Mouse (Mus musculus) embryonic facial prominence, embryonic 12.5 days (tissue): Measurements from ENCODE around the gene Esyt2. TPM values are rescaled to one million over a fixed set of nuclear protein-coding genes. Genes with fewer than 3 reads are reported as not detected.

Experiments used
- ATAC-seq: fragments of 200-750 bp; cut with Nextera tagmentation; 2 replicates; pipeline ENCODE4 v1.8.0; 2017; ENCODE audit not compliant: insufficient number of reproducible peaks, insufficient read depth, low FRiP score, low TSS enrichment
- H3K27ac ChIP-seq: fragments of 300-500 bp; sonication (generic); 2 replicates; pipeline ENCODE4 v1.5.1; 2016; ENCODE audit warnings: mild to moderate bottlenecking
- H3K27me3 ChIP-seq: fragments of 300-500 bp; sonication (generic); 2 replicates; pipeline ENCODE4 v1.6.1; 2016; ENCODE audit warnings: mild to moderate bottlenecking, moderate library complexity
- H3K36me3 ChIP-seq: fragments of 300-500 bp; sonication (generic); 2 replicates; pipeline ENCODE4 v1.6.1; 2016; ENCODE audit warnings: mild to moderate bottlenecking
- H3K4me1 ChIP-seq: fragments of 300-500 bp; sonication (generic); 2 replicates; pipeline ENCODE4 v1.6.1; 2016
- H3K4me2 ChIP-seq: fragments of 300-500 bp; sonication (generic); replicated peaks from 2 replicates; pipeline ENCODE4 v1.6.1; 2016; ENCODE audit warnings: mild to moderate bottlenecking, moderate library complexity
- H3K4me3 ChIP-seq: fragments of 300-500 bp; sonication (generic); 2 replicates; pipeline ENCODE4 v1.5.1; 2016; ENCODE audit warnings: mild to moderate bottlenecking
- H3K9ac ChIP-seq: fragments of 300-500 bp; sonication (generic); 2 replicates; pipeline ENCODE4 v1.6.1; 2016; ENCODE audit warnings: mild to moderate bottlenecking, moderate library complexity
- H3K9me3 ChIP-seq: fragments of 300-500 bp; sonication (generic); 2 replicates; pipeline ENCODE4 v1.6.1; 2016; ENCODE audit warnings: mild to moderate bottlenecking, moderate library complexity
- WGBS: fragments of 180-500 bp; shearing (Covaris S2); methylation state at CpG from one replicate; pipeline ENCODE4 v1.1.7; 2016; 5-methylcytosine and 5-hydroxymethylcytosine counted together
- polyA plus RNA-seq: library from polyadenylated mRNA; unstranded; fragments of >200 nt; fragmentation: Nextera tagmentation; extraction: Ambion mirVana; gene quantifications from 2 replicates; pipeline ENCODE4 v1.2.1, GENCODE M21; 2016

Gene Esyt2
- polyA plus RNA-seq, 1 experiment from 2014 or later = 22.3 TPM

DNA sequence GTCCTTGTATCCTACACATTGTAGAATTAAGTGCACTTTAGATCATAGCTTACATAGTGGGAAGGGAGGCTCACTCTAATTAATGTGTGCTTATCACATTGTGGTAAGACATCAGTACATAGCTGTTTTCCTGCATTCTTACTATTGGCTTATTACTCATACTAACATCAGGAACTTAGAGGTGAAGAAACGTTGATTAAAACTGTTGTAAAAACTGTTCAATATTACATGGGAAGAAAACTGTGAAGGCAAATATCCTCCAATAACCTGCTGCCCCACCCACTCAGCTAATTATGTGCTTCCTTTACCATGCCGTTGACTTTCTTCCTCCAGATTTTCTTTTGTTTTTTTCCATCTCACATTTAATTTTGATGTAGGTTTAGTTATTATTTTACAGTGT lies 87.9 kb downstream of the Esyt2 start:
- H3K27ac ChIP-seq = no peak overlapping the region
- no peaks in the 10 kb centered on the region for H3K4me1 ChIP-seq
- H3K27me3 ChIP-seq = no peaks in the 10 kb centered on the region
- no peak for ATAC-seq
- peaks cover 14% of the 10 kb centered on the region for H3K36me3 ChIP-seq
- H3K4me3 ChIP-seq = no peak overlapping the region
- WGBS = 86% methylated on average over 2 of the region's 2 CpGs
- no peak overlapping the region for H3K9ac ChIP-seq
- H3K9me3 ChIP-seq = no peaks in the 10 kb centered on the region
- H3K4me2 ChIP-seq = no peak overlapping the region

DNA sequence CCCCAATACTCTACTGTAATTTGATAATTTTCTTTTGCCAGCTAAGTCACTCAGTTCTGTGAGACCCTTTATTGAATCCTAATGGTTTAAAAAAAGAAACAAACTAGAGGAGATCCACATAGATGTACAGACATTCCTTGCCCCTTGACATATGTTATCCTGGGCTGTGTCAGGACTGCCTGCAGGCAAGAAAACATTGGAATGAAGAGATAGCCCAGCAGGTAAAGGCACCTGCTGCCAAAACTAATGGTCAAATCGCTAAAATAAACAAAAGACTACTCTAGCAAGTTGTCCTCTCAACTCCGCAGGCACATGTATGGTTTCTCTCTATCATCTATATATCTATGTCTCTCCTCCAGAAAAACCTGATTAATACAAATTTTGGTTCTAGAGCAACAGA lies 102.1 kb downstream of the Esyt2 start:
- H3K27me3 ChIP-seq = no peaks in the 10 kb centered on the region
- no peak for ATAC-seq
- no peak overlapping the region for H3K9ac ChIP-seq
- H3K36me3 ChIP-seq = no peaks in the 10 kb centered on the region
- 82% methylated on average over 2 of the region's 2 CpGs for WGBS
- no peak overlapping the region for H3K27ac ChIP-seq
- H3K4me1 ChIP-seq = no peaks in the 10 kb centered on the region
- H3K4me2 ChIP-seq = no peak overlapping the region
- H3K4me3 ChIP-seq = no peak overlapping the region
- no peaks in the 10 kb centered on the region for H3K9me3 ChIP-seq

- Histone ChIP-seq H3K9ac (no peak overlapping the region), H3K27me3 (no peaks in the 10 kb centered on the region), H3K4me1 (no peaks in the 10 kb centered on the region), H3K4me2 (no peak overlapping the region), H3K4me3 (no peak overlapping the region), H3K36me3 (no peaks in the 10 kb centered on the region), H3K9me3 (no peaks in the 10 kb centered on the region), H3K27ac (no peak overlapping the region)
- no peak for ATAC-seq
Observed at GRCm38 (mm10) chr12:116383995-116384394, 103.0 kb downstream of the Esyt2 start.

DNA sequence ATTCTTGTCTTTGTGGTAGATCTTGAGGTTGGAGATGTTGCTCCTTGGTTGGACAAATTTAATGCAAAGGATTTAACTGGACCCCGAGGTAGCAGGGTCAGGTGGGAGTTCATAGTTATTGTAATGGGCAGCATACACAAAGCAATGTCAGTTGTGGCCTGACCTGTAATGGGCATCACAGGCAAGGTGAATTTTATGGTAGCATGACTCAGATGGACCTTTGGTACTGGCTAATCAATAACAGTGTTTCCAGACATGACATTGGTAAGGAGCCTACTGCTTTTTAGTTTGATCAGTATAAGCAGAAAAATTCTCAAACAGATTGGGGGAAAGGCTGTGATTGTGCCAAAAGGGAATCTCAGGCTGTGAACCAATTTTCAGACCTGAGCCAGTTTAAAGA lies 105.8 kb downstream of the Esyt2 start:
- 83% methylated on average over 1 of the region's 1 CpGs for WGBS
- no peak for ATAC-seq
- Histone ChIP-seq H3K4me3 (no peak overlapping the region), H3K4me1 (no peaks in the 10 kb centered on the region), H3K27ac (no peak overlapping the region), H3K4me2 (no peak overlapping the region), H3K36me3 (no peaks in the 10 kb centered on the region), H3K9ac (no peak overlapping the region), H3K27me3 (no peaks in the 10 kb centered on the region), H3K9me3 (no peaks in the 10 kb centered on the region)

DNA sequence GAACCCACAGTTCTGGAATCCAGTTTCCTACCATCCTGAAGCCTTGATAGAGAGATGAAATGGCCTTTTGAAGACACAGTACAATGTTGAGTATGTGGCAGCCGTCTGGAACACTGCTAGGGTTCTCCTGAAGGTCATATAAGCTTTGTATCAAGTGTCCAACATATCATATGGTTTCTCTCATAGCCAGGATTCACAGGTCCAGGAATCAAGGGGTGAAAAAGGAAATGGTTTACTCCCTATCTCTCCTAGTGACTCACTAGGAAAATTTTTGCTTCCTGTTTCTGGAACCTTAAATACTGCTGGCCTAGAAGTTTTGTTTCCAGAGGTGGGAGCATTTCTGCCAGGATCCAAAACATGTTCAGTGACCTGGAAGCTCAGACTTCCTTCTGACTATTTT lies 108.9 kb downstream of the Esyt2 start:
- Histone ChIP-seq H3K4me2 (no peak overlapping the region), H3K4me1 (no peaks in the 10 kb centered on the region), H3K27me3 (no peaks in the 10 kb centered on the region), H3K9me3 (no peaks in the 10 kb centered on the region), H3K27ac (no peak overlapping the region), H3K4me3 (no peak overlapping the region), H3K36me3 (no peaks in the 10 kb centered on the region), H3K9ac (no peak overlapping the region)
- ATAC-seq = no peak
- 39% methylated on average over 1 of the region's 1 CpGs for WGBS

- no peak overlapping the region for H3K27ac ChIP-seq
- 61% methylated on average over 2 of the region's 2 CpGs for WGBS
- no peak for ATAC-seq
Observed at GRCm38 (mm10) chr12:116394327-116394726, 113.3 kb downstream of the Esyt2 start.

GRCm38 (mm10) chr12:116395312-116395711 lies 114.3 kb downstream of the Esyt2 start:
- Histone ChIP-seq H3K4me1 (no peaks in the 10 kb centered on the region), H3K9ac (no peak overlapping the region), H3K27ac (no peak overlapping the region), H3K27me3 (no peaks in the 10 kb centered on the region), H3K36me3 (no peaks in the 10 kb centered on the region), H3K4me2 (no peak overlapping the region), H3K9me3 (0 out of 2 replicates have a peak, but pooled peaks cover 3% of the 10 kb centered on the region), H3K4me3 (no peak overlapping the region)
- WGBS = 78% methylated on average over 2 of the region's 2 CpGs
- ATAC-seq = no peak

More at GRCm38 (mm10) chr12:116394327-116394726, 113.3 kb downstream of the Esyt2 start:
- Histone ChIP-seq H3K27me3 (no peaks in the 10 kb centered on the region), H3K4me1 (no peaks in the 10 kb centered on the region), H3K4me3 (no peak overlapping the region), H3K9me3 (no peaks in the 10 kb centered on the region), H3K9ac (no peak overlapping the region), H3K36me3 (no peaks in the 10 kb centered on the region), H3K4me2 (no peak overlapping the region)

GRCm38 (mm10) chr12:116396072-116396695 lies 115.2 kb downstream of the Esyt2 start:
- no peak for ATAC-seq
- Histone ChIP-seq H3K4me3 (no peak overlapping the region), H3K9me3 (0 out of 2 replicates have a peak, but pooled peaks cover 9% of the 10 kb centered on the region), H3K27me3 (no peaks in the 10 kb centered on the region), H3K4me1 (no peaks in the 10 kb centered on the region), H3K4me2 (no peak overlapping the region), H3K36me3 (no peaks in the 10 kb centered on the region), H3K27ac (no peak overlapping the region), H3K9ac (no peak overlapping the region)
- 93% methylated on average over 2 of the region's 2 CpGs for WGBS

GRCm38 (mm10) chr12:116404012-116404679 lies 123.2 kb downstream of the Esyt2 start:
- peaks cover 33% of the 10 kb centered on the region for H3K9me3 ChIP-seq
- peak overlapping the region; percentile 87 for H3K4me2 ChIP-seq
- peaks cover 23% of the 10 kb centered on the region for H3K36me3 ChIP-seq
- peak overlapping the region; percentile 72 for H3K4me3 ChIP-seq
- no peak overlapping the region for H3K27ac ChIP-seq
- no peaks in the 10 kb centered on the region for H3K27me3 ChIP-seq
- H3K4me1 ChIP-seq = peaks cover 6% of the 10 kb centered on the region; the same call in 1 of the 2 replicates
- no peak overlapping the region for H3K9ac ChIP-seq
- no peak for ATAC-seq
- 96% methylated on average over 18 of the region's 18 CpGs for WGBS

DNA sequence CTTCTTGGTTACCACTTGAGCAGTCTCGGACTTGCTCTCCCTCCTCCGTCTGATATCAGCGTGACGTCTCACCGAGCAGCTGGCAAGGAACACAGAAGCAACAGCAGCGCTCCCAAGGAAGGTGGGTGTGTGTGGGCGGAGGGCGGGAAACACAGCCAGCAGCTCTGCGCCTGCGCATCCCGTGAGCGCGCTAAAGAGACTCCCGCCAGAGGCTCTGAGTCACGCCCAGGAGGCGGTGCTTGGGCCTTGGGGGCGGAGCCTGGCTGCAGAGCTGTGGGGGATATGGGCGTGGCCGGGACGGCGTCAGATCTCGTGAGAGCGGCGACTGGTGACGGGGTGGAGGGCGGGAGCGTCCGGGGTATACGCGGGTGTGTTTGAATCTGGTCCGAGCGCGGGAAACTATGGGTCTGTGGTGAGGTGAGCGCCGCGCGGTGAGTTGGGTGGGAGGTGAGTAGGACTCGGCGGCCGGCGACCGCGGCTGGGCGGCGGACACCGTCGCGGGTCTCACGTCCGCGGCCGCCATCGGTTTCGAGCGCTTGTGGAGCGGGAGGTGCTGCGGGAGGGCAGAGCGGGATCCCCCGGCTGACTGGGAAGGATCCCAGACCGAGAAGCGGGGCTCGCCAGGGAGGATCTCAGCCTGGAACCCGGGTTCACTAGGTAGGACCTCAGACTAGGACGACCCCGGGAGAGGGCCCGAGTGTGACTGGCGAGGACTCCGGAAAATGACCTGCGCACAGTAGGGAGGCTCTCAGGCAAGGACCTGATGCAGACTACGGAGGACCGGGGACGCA lies 124.2 kb downstream of the Esyt2 start, which contains the start of gene Ncapg2:
Ncapg2 (plus strand) TSS at position 358 of the 791 bp plus-strand sequence.
- Histone ChIP-seq H3K4me1 (peaks cover 8% of the 10 kb centered on the region; the same call in 1 of the 2 replicates), H3K4me3 (peak within 1 kb of the TSS; percentile 72), H3K27ac (peak within 1 kb of the TSS; percentile 1; the same call in 1 of the 2 replicates), H3K4me2 (peak within 1 kb of the TSS; percentile 87), H3K27me3 (no peaks in the 10 kb centered on the region), H3K9ac (peak within 1 kb of the TSS; percentile 70), H3K9me3 (peaks cover 31% of the 10 kb centered on the region), H3K36me3 (peaks cover 29% of the 10 kb centered on the region)
- peak; percentile 99 for ATAC-seq
- WGBS = under 1% methylated on average over 72 of the region's 72 CpGs

GRCm38 (mm10) chr12:116405836-116406155 lies 124.8 kb downstream of the Esyt2 start:
- H3K36me3 ChIP-seq = peaks cover 31% of the 10 kb centered on the region
- H3K4me3 ChIP-seq = peak overlapping the region; percentile 72
- peak overlapping the region; percentile 70 for H3K9ac ChIP-seq
- peak overlapping the region; percentile 1; the same call in 1 of the 2 replicates for H3K27ac ChIP-seq
- peak overlapping the region; percentile 87 for H3K4me2 ChIP-seq
- H3K27me3 ChIP-seq = no peaks in the 10 kb centered on the region
- H3K9me3 ChIP-seq = peaks cover 25% of the 10 kb centered on the region
- peaks cover 8% of the 10 kb centered on the region; the same call in 1 of the 2 replicates for H3K4me1 ChIP-seq
- ATAC-seq = no peak
- WGBS = 11% methylated on average over 8 of the region's 8 CpGs
